Mouse (Mus musculus): Measurements from ENCODE around the gene Zfr. TPM values are rescaled to one million over a fixed set of nuclear protein-coding genes. Genes with fewer than 3 reads are reported as not detected.

The Zfr gene
- polyA plus RNA-seq (2015; fragmentation: Illumina TruSeq; extraction: RNeasy Lipid Tissue Mini Kit (QIAGEN cat#74804); ENCODE audit: insufficient read depth, low replicate concordance) = 126 TPM

DNA sequence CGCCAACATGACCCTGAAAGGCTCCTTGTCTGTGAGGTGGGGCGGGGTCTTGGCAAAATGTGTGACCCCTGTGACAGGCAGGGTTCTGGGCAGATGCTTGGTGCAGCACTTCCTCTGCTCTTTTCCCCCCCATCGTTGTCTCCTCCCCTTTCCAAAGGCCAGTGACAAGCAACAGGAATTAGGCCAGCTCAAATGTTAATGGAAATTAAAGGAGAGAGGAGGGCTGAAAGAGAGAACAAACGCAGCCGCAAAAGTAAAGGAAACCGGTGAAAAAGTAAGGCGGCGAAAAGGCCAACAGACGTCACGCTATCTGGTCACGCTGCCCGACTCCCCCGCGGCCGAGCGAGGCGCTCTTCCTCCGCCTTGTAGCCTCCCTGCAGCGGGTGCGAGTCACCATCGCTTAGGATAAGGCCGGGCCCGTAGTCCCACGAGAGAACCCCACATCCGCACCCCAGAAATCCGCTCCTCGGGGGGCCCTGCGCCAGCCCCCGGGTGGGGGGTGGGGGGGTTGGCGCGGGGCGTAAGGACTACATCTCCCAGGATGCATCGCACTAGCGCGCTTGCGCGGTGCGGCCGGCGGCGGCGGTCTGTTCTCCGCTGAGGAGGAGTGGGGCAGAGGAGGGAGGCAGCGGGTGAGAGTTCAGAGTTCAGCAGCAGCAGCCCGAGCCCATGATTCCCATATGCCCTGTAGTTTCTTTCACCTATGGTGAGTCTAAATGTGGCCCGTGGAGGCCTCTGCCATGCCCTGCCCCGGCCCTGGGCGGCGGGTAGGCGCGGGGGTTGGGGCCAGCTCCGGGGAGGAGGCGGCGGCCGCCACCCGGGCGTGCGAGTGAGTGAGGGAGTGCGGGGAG is at the start of gene Zfr:
Zfr (plus strand) TSS at position 590 of the 851 bp plus-strand sequence.

DNA sequence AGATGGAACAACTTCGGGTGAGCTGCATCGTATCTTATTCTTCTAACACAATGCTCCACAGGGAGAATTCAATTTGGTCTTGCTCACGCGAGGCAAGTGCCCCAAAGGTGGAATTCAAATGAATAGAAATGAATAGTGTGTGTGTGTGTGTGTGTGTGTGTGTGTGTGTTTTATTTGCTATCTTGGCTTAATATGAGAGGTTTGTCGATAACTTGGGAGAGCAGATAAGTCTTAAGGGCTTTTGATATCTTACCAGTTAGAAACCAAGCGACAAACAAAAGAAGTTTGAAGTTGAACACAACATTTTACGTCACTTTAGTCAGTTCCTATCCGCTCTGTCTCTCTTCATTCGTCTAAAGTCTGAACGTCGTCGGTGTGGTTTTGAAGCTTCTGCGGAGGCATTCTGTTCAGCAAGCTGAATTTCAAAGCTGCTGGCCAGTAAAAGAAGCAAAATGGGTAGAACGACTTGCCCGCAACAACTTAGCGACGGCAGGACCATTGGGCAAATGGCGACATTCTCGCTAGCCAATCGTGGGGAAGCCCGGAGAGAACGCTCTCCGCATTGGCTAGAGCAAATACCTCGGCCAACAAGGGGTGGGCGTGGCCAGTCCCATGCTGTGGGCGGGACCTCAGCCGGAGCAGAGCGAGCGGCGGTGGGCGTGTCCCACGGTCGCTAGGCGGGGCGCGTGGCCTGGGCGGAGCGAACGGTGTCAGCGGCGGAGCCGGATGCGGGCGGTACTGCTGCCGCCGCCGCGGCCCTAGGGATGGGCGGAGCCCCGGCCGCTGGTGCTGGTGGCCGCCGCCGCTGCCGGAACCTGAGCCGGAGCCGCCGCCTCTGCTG is 86.9 kb downstream of the Zfr start, which contains the start of gene Mtmr12:
Mtmr12 (plus strand) TSS at position 710 of the 841 bp plus-strand sequence.

Other genes starting within 250 kb of the Zfr start
- gene Npr3, start 210.5 kb upstream of the Zfr start, polyA plus RNA-seq (2015; fragmentation: Illumina TruSeq; extraction: RNeasy Lipid Tissue Mini Kit (QIAGEN cat#74804); ENCODE audit: insufficient read depth, low replicate concordance) = 0.91 TPM
- 487 TPM for gene Sub1, start 120.8 kb upstream of the Zfr start, polyA plus RNA-seq (2015; fragmentation: Illumina TruSeq; extraction: RNeasy Lipid Tissue Mini Kit (QIAGEN cat#74804); ENCODE audit: insufficient read depth, low replicate concordance)
- 31.6 TPM for gene Mtmr12, start 87.2 kb downstream of the Zfr start, polyA plus RNA-seq (2015; fragmentation: Illumina TruSeq; extraction: RNeasy Lipid Tissue Mini Kit (QIAGEN cat#74804); ENCODE audit: insufficient read depth, low replicate concordance)
- gene Golph3, start 203.6 kb downstream of the Zfr start, polyA plus RNA-seq (2015; fragmentation: Illumina TruSeq; extraction: RNeasy Lipid Tissue Mini Kit (QIAGEN cat#74804); ENCODE audit: insufficient read depth, low replicate concordance) = 98.6 TPM
- gene 1810049J17Rik, start 204.1 kb downstream of the Zfr start, polyA plus RNA-seq (2015; fragmentation: Illumina TruSeq; extraction: RNeasy Lipid Tissue Mini Kit (QIAGEN cat#74804); ENCODE audit: insufficient read depth, low replicate concordance) = not detected